Mouse (Mus musculus): ENCODE results near the gene Cdc25b. TPM values are rescaled to one million over a fixed set of nuclear protein-coding genes. Genes with fewer than 3 reads are reported as not detected.

Cdc25b gene
- total and polyA plus RNA-seq, 3 experiments = 11.6 to 24.0 (median 21.3) TPM

DNA sequence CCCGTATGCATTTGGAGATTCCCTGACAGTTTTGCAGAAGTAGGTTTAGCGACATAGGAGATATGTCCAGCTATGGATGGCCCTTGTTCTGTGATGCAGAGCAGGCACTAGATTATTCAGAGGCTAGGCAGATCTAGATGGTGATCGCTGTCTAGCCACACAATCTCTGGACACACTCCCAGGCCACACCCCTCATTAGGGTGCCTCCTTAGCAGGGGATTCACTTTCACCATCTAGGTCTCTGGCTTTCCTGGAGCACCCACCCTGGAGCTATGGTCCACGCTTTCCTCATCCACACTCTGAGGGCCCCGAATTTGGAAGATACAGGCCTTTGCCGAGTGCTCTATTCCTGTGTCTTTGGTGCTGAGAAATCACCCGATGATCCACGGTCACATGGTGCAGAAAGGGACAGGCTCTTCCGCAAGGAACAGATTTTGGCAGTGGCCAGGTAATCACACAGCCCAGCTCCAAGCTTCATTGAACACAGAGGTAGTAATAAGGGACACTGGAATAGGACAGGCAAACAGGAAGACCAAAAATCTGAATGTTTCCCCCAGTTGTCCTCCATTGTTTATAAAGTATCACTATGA is 24.4 kb downstream of the Cdc25b start:
- in situ Hi-C loops (cut with MboI; ENCODE audit: low pct_ligation_motif_present, low pct_unique_long_range_greater_than_20kb, low sequenced_read_pairs) = no loop called here

DNA sequence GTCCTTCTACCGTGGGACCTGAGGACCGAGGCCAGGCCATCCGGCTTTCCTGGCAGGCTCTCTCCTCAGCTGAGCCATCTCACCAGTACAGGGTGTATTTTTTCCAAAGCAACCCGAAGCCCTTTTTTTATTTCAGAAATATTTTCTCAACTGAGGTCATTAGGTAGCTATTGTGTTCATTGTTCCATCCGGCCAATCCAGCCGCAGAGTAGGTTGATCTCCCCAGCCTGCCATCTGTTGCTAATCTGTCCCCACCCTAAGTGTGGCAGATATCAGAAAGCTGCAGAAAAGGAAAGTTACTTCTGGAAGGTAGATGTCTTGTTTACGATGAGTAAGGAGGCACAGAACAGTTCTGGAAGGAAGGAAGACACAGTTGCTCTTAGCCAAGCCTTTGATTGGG is 27.0 kb downstream of the Cdc25b start:
- Histone ChIP-seq H3K4me3 (replicated peaks in 1 of 3; ENCODE audit: low read depth in 2 of 3, low read length in 2 of 3, poor library complexity in 1 of 3) (no peak overlapping the region), H3K9me3 (replicated peaks; ENCODE audit: low read length) (no peaks in the 10 kb centered on the region), H3K36me3 (replicated peaks in 1 of 2; ENCODE audit: control insufficient read depth in 1 of 2, insufficient read depth in 1 of 2, low read length in 1 of 2) (peaks cover 7 to 24% of the 10 kb centered on the region in 2 experiments), H3K27ac (ENCODE audit: insufficient read depth, low read depth) (no peak overlapping the region), H3K4me1 (ENCODE audit: control insufficient read depth in 1 of 2, insufficient read depth in 2 of 2) (peaks cover 6 to 14% of the 10 kb centered on the region in 2 experiments; a peak in 3 of 4 replicates), H3K27me3 (replicated peaks) (peaks cover 1% of the 10 kb centered on the region), H3K4me2 (ENCODE audit: insufficient read depth, low read depth, poor library complexity, severe bottlenecking) (no peak overlapping the region), H3K79me2 (replicated peaks; ENCODE audit: control insufficient read depth, extremely low read depth, insufficient read depth, poor library complexity, severe bottlenecking) (no peaks in the 10 kb centered on the region), H3K9ac (ENCODE audit: insufficient read depth, low read depth) (no peak overlapping the region)
- in situ Hi-C loops (cut with MboI; ENCODE audit: low pct_ligation_motif_present, low pct_unique_long_range_greater_than_20kb, low sequenced_read_pairs) = no loop called here
- dilution Hi-C loops (cut with MboI; ENCODE audit: extremely low pct_ligation_motif_present, extremely low pct_unique_long_range_greater_than_20kb, low sequenced_read_pairs) = no loop called here
- DNase-seq (ENCODE audit: extremely low read depth) = no peak
- TF ChIP-seq RCOR1 (conservative IDR thresholded peaks at IDR 0.05; ENCODE audit: low read depth, low read length) = no peak
- TF ChIP-seq MEF2A (IDR thresholded peaks at IDR 0.05; ENCODE audit: borderline replicate concordance, low read depth, low read length) = no peak
- no peak for TF ChIP-seq ZNF384 (IDR thresholded peaks at IDR 0.05; ENCODE audit: low read depth, low read length)
- TF ChIP-seq ELF1 (IDR thresholded peaks at IDR 0.05; ENCODE audit: low read depth, low read length) = no peak
- no peak for TF ChIP-seq CHD1 (IDR thresholded peaks at IDR 0.05; ENCODE audit: low read depth, low read length)
- no peak for TF ChIP-seq POLR2AphosphoS2 (IDR thresholded peaks at IDR 0.05; ENCODE audit: low read depth, low read length)
- TF ChIP-seq USF1 (IDR thresholded peaks at IDR 0.05; ENCODE audit: low read depth, low read length) = no peak
- no peak for TF ChIP-seq KAT2A (IDR thresholded peaks at IDR 0.05; ENCODE audit: insufficient replicate concordance, low read length)
- no peak for TF ChIP-seq TCF12 (IDR thresholded peaks at IDR 0.05; ENCODE audit: low read depth, low read length)
- TF ChIP-seq JUN (IDR thresholded peaks at IDR 0.05; ENCODE audit: insufficient read depth, low read depth, low read length) = no peak
- no peak for TF ChIP-seq ETS1 (conservative IDR thresholded peaks at IDR 0.05; ENCODE audit: low read depth, low read length)
- TF ChIP-seq UBTF (IDR thresholded peaks at IDR 0.05; ENCODE audit: low read depth, low read length) = no peak
- no peak for TF ChIP-seq USF2 (conservative IDR thresholded peaks at IDR 0.05; ENCODE audit: low read depth, low read length)
- no peak for TF ChIP-seq MAZ (IDR thresholded peaks at IDR 0.05; ENCODE audit: low read depth, low read length)
- TF ChIP-seq EP300 (IDR thresholded peaks at IDR 0.05; ENCODE audit: low read length) = no peak
- TF ChIP-seq CTCF (conservative IDR thresholded peaks at IDR 0.05 in 1 of 2, IDR thresholded peaks at IDR 0.05 in 1 of 2; ENCODE audit: low read depth in 2 of 2, low read length in 2 of 2) = no peak

More for the DNA sequence above, 24.4 kb downstream of the Cdc25b start:
- Histone ChIP-seq H3K79me2 (replicated peaks; ENCODE audit: control insufficient read depth, extremely low read depth, insufficient read depth, poor library complexity, severe bottlenecking) (no peaks in the 10 kb centered on the region), H3K36me3 (replicated peaks in 1 of 2; ENCODE audit: control insufficient read depth in 1 of 2, insufficient read depth in 1 of 2, low read length in 1 of 2) (peaks cover 7 to 24% of the 10 kb centered on the region in 2 experiments), H3K4me1 (ENCODE audit: control insufficient read depth in 1 of 2, insufficient read depth in 2 of 2) (peaks cover 6 to 14% of the 10 kb centered on the region in 2 experiments; a peak in 3 of 4 replicates), H3K27ac (ENCODE audit: insufficient read depth, low read depth) (no peak overlapping the region), H3K9ac (ENCODE audit: insufficient read depth, low read depth) (peak overlapping the region; percentile 84), H3K27me3 (replicated peaks) (no peaks in the 10 kb centered on the region), H3K4me3 (replicated peaks in 1 of 3; ENCODE audit: low read depth in 2 of 3, low read length in 2 of 3, poor library complexity in 1 of 3) (peak overlapping the region; percentile 76 to 89 (median 79)), H3K4me2 (ENCODE audit: insufficient read depth, low read depth, poor library complexity, severe bottlenecking) (peak overlapping the region; percentile 78), H3K9me3 (replicated peaks; ENCODE audit: low read length) (no peaks in the 10 kb centered on the region)
- dilution Hi-C loops (cut with MboI; ENCODE audit: extremely low pct_ligation_motif_present, extremely low pct_unique_long_range_greater_than_20kb, low sequenced_read_pairs) = no loop called here
- no peak for DNase-seq (ENCODE audit: extremely low read depth)
- TF ChIP-seq UBTF (IDR thresholded peaks at IDR 0.05; ENCODE audit: low read depth, low read length) = no peak
- TF ChIP-seq ZNF384 (IDR thresholded peaks at IDR 0.05; ENCODE audit: low read depth, low read length) = 0 out of 2 replicates have a peak, but pooled peaks have one; percentile 48
- no peak for TF ChIP-seq IRF4 (IDR thresholded peaks at IDR 0.05; ENCODE audit: low read depth, low read length)
- no peak for TF ChIP-seq NELFE (IDR thresholded peaks at IDR 0.05; ENCODE audit: low read depth, low read length)
